Mouse (Mus musculus) liver, postnatal 0 days (tissue): ENCODE measurements around the gene Lyl1.

Source experiments
- CTCF ChIP-seq: sonication (generic); IDR thresholded peaks from 2 replicates; pipeline ENCODE4 v1.5.1; 2016; ENCODE audit warnings: antibody characterized with exemption, low read depth
- EP300 ChIP-seq: IDR thresholded peaks from 2 replicates; pipeline ENCODE4 v1.6.1; 2016; ENCODE audit warnings: antibody characterized with exemption, low read depth, mild to moderate bottlenecking

GRCm38 (mm10) chr8:84711312-84711711 is 10.1 kb downstream of the Lyl1 start:
- no peak; the same call in 1 of the 2 replicates for TF ChIP-seq CTCF
- no peak for TF ChIP-seq EP300
